Mouse (Mus musculus): ENCODE measurements at regions not wholly inside any gene's neighbourhood (a gene's known extent, or its start where the extent isn't known, plus 50 kb on each side); places are given as distances from the start of the nearest gene placed in this dataset.

DNA sequence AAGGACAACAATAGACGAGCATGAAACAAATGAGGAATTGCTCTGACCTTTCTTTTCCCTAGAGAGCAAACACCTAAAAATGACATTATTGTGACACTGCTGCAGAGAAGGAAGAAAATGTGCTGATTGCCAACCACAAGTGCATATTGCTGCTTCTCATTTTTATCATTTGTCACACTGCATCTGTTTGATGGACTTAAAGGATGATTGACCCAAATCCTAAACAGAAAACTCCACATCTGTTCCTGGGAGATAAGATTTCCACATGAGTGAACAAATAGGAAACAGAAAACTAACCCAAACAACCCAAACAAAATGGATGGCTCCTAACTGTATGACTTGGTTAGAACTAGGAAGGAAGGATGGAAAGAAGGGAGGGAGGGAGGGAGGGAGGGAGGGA is 118.5 kb downstream of the Ccdc50 start:
- no peak for DNase-seq (ENCODE audit: low spot score in 2 of 2)

DNA sequence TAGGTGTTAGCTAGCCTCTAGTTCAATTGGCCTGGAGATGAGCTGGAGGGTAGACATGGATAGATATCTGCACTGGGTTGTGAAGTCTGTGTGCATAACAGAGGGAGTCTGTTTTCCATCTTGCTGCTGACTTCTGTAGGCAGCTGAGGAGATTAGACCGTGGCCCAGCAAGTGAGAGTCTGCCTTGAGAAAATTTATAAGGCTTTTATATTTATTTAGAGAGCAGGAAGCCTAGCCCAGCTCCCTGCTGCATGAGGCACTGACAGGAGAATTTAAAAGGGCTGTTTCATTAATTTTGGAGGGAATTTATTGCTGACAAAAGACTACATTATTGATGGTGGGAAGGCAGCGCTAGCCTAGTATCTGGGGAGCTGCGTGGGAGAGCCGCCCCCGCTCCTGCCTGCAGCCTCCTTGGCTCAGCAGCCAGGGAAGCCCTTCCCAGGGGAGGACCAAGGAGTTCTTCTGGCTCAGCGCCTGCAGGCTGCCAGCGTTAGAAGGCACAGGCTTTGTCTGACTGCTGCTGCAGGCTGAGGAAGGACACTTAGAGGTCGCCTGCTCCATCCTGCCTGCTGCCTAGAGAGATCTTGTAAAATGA is 135.0 kb downstream of the Ccdc50 start:
- peak; percentile 75 to 81 for DNase-seq (ENCODE audit: low spot score in 2 of 2)

DNA sequence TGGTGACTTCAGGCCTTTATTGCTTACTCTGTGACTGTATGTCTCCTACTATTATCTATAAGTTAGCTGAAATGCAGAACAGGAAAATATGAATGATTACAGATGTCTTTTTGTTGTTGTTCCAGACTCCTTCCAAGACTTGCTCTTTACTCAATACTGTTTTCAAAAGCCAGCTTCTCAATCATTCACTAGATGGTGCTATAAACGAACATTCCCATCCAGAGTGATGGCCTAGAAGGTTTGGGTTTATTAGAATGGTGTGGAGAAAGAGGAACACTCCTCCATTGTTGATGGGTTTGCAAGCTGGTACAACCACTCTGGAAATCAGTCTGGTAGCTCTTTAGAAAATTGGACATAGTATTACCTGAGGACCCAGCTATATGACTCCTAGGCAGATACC is 138.0 kb downstream of the Ccdc50 start:
- no peak for DNase-seq (ENCODE audit: low spot score in 2 of 2)

DNA sequence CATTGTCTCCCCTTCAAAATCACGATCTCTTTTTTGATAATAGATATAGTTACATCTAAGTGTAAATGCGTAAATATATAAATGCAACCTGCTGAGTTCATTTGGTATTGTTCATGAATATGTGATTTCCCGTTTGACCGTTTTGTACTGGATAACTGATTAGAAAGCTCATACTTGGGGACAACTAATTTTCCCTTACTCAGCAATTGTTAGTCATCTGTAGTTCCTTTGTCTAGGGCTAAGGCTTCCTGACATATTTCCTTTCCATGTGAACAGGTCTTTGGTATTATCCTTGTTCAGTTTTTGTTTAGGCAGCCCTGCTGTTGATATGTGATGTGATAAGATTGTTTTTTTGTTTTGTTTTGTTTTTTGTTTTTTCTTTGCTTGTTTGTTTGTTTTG is 142.0 kb downstream of the Ccdc50 start:
- DNase-seq (ENCODE audit: low spot score in 2 of 2), result no peak

All from layer of hippocampus, adult 8-10 months (tissue).